ENCODE assay signal across 25 mouse cellular contexts in the genomic region with DNA sequence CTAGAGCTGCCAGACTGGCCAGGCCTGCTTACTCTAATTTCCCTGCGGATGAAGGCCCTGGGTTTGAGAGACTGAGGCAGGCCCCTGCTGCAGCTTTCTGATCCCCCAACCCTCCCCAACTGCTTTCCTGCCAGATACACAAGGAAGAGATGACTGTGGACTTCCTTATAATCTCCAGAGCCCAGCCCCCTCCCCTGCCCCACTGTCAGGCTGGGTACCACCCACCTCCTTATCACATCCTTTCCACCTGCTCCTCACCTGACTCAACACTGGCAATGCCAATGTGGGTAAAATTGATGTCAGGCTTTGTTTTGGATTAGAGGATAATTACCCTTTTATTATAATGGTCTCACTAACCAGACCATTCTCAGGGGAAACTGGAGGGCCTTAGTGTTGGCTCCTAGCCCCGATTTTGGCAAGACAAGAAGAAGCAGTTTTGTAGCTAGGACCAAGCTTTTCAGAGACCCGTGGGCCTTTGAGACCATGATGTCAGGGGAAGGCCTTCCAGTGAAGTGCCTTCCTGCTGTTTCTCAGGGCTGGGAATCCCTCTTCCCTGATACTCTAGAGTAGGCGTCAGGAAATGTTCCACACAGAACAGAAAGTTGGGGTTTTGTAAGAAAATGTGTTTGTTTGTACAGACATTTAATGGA. TPM values are rescaled to one million over a fixed set of nuclear protein-coding genes. Genes with fewer than 3 reads are reported as not detected.
A peak's percentile ranks its signal among the peaks of the same experiment; 100 is the strongest.
DNase-seq lines count a peak whose midpoint lies in the region; ATAC-seq and TF ChIP-seq lines count a peak whose summit lies in the region.
"Had no signal": no experiment of that assay in that cellular context is flagged by ENCODE, and none has a peak within 500 bp of the region (broad histone marks: within the 10 kb centered on the region; RNA-seq: fewer than 3 reads in every experiment).

No protein-coding gene starts in this region.

- WGBS in heart, embryonic 10.5 days, result 69% methylated on average over 4 of the region's 4 CpGs
- 65% methylated on average over 4 of the region's 4 CpGs for WGBS in hindbrain, embryonic 15.5 days
- WGBS in forebrain, embryonic 12.5 days, result 70% methylated on average over 4 of the region's 4 CpGs

- H3K27ac ChIP-seq in heart, embryonic 10.5 days, result no peak overlapping the region
- H3K27ac ChIP-seq in layer of hippocampus, adult 2 months, result peak overlapping the region; percentile 44; the same call in 1 of the 2 replicates
- no peak overlapping the region for H3K27ac ChIP-seq in hindbrain, embryonic 15.5 days (replicated peaks)
- no peak overlapping the region for H3K27ac ChIP-seq in forebrain, embryonic 12.5 days
- H3K27ac ChIP-seq: embryonic facial prominence, embryonic 13.5 days; forebrain, embryonic 13.5 days; heart, adult 2 months; macrophage; stomach, embryonic 15.5 days had no signal

- TF ChIP-seq CTCF in layer of hippocampus, adult 2 months (conservative IDR thresholded peaks at IDR 0.05), result no peak

- no peak overlapping the region for H3K9ac ChIP-seq in hindbrain, embryonic 15.5 days
- no peak overlapping the region for H3K9ac ChIP-seq in forebrain, embryonic 12.5 days
- H3K9ac ChIP-seq: embryonic facial prominence, embryonic 13.5 days; forebrain, embryonic 13.5 days; stomach, embryonic 15.5 days had no signal

- no peak overlapping the region for H3K4me3 ChIP-seq in heart, embryonic 10.5 days
- no peak overlapping the region for H3K4me3 ChIP-seq in layer of hippocampus, adult 2 months
- H3K4me3 ChIP-seq in hindbrain, embryonic 15.5 days, result no peak overlapping the region
- no peak overlapping the region for H3K4me3 ChIP-seq in forebrain, embryonic 12.5 days (replicated peaks)
- H3K4me3 ChIP-seq: embryonic facial prominence, embryonic 13.5 days; erythroblast, embryonic 14.5 days; forebrain, embryonic 13.5 days; heart, adult 2 months; myocyte; stomach, embryonic 15.5 days had no signal

- DNase-seq in heart, adult 9 months (ENCODE audit: low spot score in 2 of 2), result peak; percentile 25 to 31
- DNase-seq in heart, embryonic 10.5 days (ENCODE audit: low spot score), result no peak
- no peak for DNase-seq in layer of hippocampus, adult 2 months (ENCODE audit: low spot score in 2 of 2)
- DNase-seq in layer of hippocampus, postnatal 36 days, result no peak
- peak; percentile 44 for DNase-seq in MN1 (ENCODE audit: low spot score)
- DNase-seq: adrenal gland, postnatal 14 days; B cell, adult 2 months; cerebellum, adult 2 months; cerebellum, postnatal 25 days; kidney, adult 9 months; kidney, postnatal 14 days; thymus, postnatal 25 days had no signal

- no peaks in the 10 kb centered on the region for H3K27me3 ChIP-seq in heart, embryonic 10.5 days (ENCODE audit: insufficient read depth, poor library complexity, severe bottlenecking)
- H3K27me3 ChIP-seq in hindbrain, embryonic 15.5 days, result no peaks in the 10 kb centered on the region
- H3K27me3 ChIP-seq in forebrain, embryonic 12.5 days, result no peaks in the 10 kb centered on the region
- H3K27me3 ChIP-seq: CH12.LX; embryonic facial prominence, embryonic 13.5 days; forebrain, embryonic 13.5 days; stomach, embryonic 15.5 days had no signal

- H3K9me3 ChIP-seq in heart, embryonic 10.5 days, result no peaks in the 10 kb centered on the region
- no peaks in the 10 kb centered on the region for H3K9me3 ChIP-seq in hindbrain, embryonic 15.5 days
- no peaks in the 10 kb centered on the region for H3K9me3 ChIP-seq in forebrain, embryonic 12.5 days
- H3K9me3 ChIP-seq: embryonic facial prominence, embryonic 13.5 days; forebrain, embryonic 13.5 days; G1E; stomach, embryonic 15.5 days had no signal

- H3K4me1 ChIP-seq in heart, embryonic 10.5 days, result peaks cover 12% of the 10 kb centered on the region
- peaks cover 21% of the 10 kb centered on the region for H3K4me1 ChIP-seq in hindbrain, embryonic 15.5 days (replicated peaks)
- peaks cover 4% of the 10 kb centered on the region; the same call in 1 of the 2 replicates for H3K4me1 ChIP-seq in forebrain, embryonic 12.5 days
- H3K4me1 ChIP-seq: embryonic facial prominence, embryonic 13.5 days; stomach, embryonic 15.5 days had no signal

- no peaks in the 10 kb centered on the region for H3K36me3 ChIP-seq in heart, embryonic 10.5 days
- H3K36me3 ChIP-seq in hindbrain, embryonic 15.5 days, result no peaks in the 10 kb centered on the region
- H3K36me3 ChIP-seq in forebrain, embryonic 12.5 days (replicated peaks), result no peaks in the 10 kb centered on the region
- H3K36me3 ChIP-seq: embryonic facial prominence, embryonic 13.5 days; G1E; stomach, embryonic 15.5 days had no signal

- H3K4me2 ChIP-seq in hindbrain, embryonic 15.5 days, result no peak overlapping the region
- H3K4me2 ChIP-seq in forebrain, embryonic 12.5 days, result no peak overlapping the region
- H3K4me2 ChIP-seq: embryonic facial prominence, embryonic 13.5 days; forebrain, embryonic 13.5 days; stomach, embryonic 15.5 days had no signal

- 0 out of 2 replicates have a peak, but pooled peaks have one; percentile 5 for ATAC-seq in hindbrain, embryonic 15.5 days (ENCODE audit: low FRiP score, low read depth)
- ATAC-seq in forebrain, embryonic 12.5 days (ENCODE audit: low FRiP score), result no peak
- ATAC-seq: forebrain, embryonic 13.5 days; intestine, embryonic 16.5 days; lung, postnatal 0 days had no signal

RNA-seq across cellular contexts. Expression of a gene that starts 44.7 kb away (rescaled TPM):
- 0.25 and 0.28 TPM in 2 replicates for polyA plus RNA-seq in heart, embryonic 10.5 days (2016; fragmentation: Nextera tagmentation; extraction: Ambion mirVana)
- total RNA-seq in layer of hippocampus, adult 2 months (2021), result 100 to 1,000 TPM; 118 to 119 TPM
- 100 to 1,000 TPM; 112 to 114 TPM for total RNA-seq in layer of hippocampus, postnatal 36 days (2021)
- polyA plus RNA-seq in hindbrain, embryonic 15.5 days (2015; fragmentation: Nextera tagmentation; extraction: Ambion mirVana), result 14.1 and 15.8 TPM in 2 replicates
- 2.5 and 2.8 TPM in 2 replicates for polyA plus RNA-seq in forebrain, embryonic 12.5 days (2016; fragmentation: Nextera tagmentation; extraction: Ambion mirVana)
- polyA plus RNA-seq: erythroblast, embryonic 14.5 days; G1E had no signal

Comparison
In these comparisons a context has a peak if more than half of its experiments do, and no peak if none do; other contexts are left out.
1. DNase-seq: peak in heart, adult 9 months (2 of 2) and MN1 (single experiment); none in heart, embryonic 10.5 days (single experiment), layer of hippocampus, adult 2 months (0 of 2) and layer of hippocampus, postnatal 36 days (0 of 2).